Mouse (Mus musculus): ENCODE data around the gene Cracr2a.

- TF ChIP-seq CTCF (IDR thresholded peaks at IDR 0.05; ENCODE audit: low read depth, low read length), result no peak
- TF ChIP-seq POLR2A (IDR thresholded peaks at IDR 0.05; ENCODE audit: extremely low read depth, insufficient read depth, low read length), result no peak
These were observed 74.5 kb downstream of the Cracr2a start for GRCm38 (mm10) chr6:127635462-127636189.
